Mouse (Mus musculus) cerebellum, adult 2 months (tissue): ENCODE measurements around the gene Spop.

Experiments
- CTCF ChIP-seq: fragments of 200-500 bp; IDR thresholded peaks from 2 replicates; pipeline ENCODE4 v1.5.1; 2011; ENCODE audit warnings: low read depth, mild to moderate bottlenecking, control low read depth, low read length, moderate library complexity, borderline replicate concordance; ENCODE audit not compliant: insufficient read depth
- POLR2A ChIP-seq: fragments of 200-500 bp; IDR thresholded peaks from 2 replicates; pipeline ENCODE4 v1.6.1; 2011; ENCODE audit warnings: low read length, control low read depth, borderline replicate concordance; ENCODE audit not compliant: insufficient read depth

- no peak for TF ChIP-seq CTCF
- no peak for TF ChIP-seq POLR2A
Measured at GRCm38 (mm10) chr11:95399520-95400020, 14.3 kb upstream of the Spop start.
